Mouse (Mus musculus) cerebellum, adult (tissue): ENCODE measurements at regions not wholly inside any gene's neighbourhood (a gene's known extent, or its start where the extent isn't known, plus 50 kb on each side); places are given as distances from the start of the nearest gene placed in this dataset.

Experiments used
- ATAC-seq: cut with Nextera tagmentation; 2 replicates; pipeline ENCODE4 v1.9.2; 2017; ENCODE audit warnings: mild to moderate bottlenecking, moderate library complexity, mixed read lengths; ENCODE audit not compliant: insufficient number of reproducible peaks, low FRiP score, low TSS enrichment

DNA sequence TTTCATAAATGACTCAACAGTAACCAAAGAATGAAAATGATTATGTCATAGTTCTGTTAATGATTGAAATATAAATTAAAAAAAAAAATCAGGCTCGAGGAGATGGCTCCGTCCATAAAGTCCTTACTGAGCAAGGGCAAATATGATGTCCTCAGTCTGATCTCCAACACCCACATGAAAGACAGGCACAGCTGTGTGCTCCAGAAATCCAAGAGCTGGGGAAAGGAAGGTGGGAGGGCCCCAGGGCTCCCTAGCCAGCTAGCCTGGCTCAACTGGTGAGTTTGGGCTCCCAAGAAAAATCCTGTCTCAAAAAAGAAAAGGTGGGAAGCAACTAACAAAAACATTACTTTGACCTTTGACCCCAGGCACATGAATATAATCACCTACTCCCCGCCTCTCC, 194.5 kb downstream of the Sox4 start:
- no peak for ATAC-seq

DNA sequence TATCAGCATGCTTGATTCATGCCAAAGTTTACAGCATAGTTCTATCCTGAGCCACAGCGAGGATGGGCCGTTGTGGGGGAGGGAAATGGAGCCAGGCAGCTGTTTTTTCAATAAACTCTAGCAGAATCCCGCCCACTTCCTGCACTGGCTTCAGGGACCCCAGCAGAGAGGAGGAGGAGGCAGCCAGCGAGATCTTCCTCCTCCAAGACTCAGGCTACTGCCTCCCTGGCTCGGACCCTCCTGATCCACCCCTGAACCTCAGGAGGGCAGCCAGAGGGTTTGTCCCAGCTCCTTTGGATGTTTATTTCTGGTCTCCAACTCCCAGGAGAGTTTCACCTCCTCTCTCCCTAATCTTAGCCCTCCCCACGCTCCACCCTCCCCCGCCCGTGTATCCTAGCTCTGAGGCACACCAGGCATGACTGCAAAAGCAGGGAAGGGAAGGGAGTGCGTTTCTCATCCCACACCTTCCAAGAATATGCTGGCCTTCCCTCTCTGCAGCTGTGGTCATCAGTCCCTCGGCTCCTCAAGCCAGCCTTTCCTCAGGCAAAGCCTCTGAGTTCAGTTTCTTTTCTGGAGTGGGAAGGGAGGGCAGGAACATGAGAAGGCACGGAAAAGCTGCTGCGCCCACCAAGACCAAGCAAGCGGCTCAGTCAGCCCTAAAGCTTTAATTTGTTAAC, 195.5 kb downstream of the Sox4 start:
- no peak for ATAC-seq

DNA sequence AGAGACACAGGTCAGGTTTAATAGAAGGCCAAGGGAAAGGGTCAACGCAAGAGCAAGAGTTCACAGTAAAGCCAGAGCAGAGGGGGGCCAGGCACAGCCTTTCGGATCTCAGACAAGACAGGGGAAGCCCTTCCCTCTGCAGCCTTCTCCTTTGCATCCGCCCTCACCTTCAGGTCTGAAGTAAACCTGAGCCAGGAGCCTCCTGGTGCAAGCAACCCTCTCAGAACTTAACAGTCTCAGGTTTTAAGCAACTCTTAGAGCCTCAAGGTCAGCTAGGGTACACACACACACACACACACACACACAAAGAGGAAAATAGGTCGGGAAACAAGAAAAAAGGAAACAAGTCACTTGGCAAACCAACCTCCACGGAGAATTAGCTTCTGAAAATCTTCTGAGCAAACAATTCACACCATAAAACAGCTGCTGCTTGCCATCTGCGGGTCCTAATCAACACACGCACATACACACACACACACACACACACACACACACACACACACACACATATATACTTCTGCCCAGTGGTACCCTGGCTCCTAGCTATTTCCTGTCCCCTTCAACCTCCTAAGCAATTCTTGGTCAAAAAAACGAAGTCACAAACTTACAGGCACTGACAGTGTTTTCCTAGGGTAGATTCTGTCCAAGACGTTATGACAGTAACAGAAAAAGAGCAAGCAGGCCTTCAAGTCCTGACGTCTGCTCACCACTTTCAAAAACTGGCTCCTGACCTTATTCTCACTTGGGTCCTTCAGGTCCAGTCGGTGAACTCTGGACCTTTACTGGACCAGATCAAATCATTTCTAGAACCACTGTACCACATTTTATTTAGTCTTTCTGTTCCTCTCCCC, 196.4 kb downstream of the Sox4 start:
- no peak for ATAC-seq

DNA sequence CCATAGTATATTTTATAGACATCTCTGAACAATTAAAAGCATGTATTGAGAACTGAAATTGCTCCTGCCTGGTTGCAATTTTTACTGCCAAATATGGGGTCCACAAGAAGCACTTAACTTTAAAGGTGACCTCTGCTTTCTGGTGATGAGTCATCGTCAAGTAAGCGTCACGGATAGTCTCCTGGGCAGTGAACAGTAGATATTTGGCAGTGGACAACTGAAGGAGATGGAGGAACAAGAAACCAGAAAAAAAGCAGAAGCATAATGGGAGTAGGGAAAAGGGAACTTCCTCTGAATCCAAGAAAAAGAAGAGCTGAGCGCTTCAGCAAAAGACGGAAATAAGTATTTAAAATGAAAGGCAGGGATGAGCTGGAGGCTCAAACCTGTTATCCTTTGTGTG, 199.3 kb downstream of the Sox4 start:
- ATAC-seq, result no peak

DNA sequence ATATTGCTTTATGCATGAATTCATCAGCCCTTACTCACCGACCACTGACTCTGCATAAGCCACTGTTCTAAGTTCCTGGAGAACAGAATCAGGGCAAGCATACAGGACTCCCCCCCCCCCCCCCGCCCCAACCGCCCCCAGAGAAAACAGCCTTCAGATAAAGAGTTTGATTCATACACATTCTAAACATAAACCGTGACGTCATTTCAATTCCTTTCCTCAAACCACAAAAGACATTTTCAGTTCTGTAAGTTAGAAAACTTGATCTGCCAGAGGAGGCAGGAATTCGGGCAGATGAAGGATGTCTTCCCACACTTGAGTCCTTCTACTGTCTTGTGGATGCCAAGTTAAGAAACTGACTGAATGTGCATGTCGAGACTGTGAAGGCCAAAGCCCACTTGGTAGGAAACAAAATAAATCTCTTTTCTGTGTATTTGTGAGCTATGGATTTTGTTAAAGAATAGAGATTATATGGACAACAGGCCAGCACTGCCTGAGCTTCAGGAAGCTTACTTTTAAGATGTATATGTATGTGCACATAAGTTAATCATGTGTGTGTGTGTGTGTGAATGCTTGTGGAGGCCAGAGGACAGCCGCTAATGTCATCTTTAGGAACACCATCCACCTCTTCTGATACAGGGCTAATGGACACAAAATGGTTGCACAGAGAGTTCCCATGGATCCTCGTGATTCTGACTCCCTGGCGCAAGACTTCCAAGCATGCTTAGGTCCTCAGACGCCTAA, 202.4 kb downstream of the Sox4 start:
- no peak for ATAC-seq

DNA sequence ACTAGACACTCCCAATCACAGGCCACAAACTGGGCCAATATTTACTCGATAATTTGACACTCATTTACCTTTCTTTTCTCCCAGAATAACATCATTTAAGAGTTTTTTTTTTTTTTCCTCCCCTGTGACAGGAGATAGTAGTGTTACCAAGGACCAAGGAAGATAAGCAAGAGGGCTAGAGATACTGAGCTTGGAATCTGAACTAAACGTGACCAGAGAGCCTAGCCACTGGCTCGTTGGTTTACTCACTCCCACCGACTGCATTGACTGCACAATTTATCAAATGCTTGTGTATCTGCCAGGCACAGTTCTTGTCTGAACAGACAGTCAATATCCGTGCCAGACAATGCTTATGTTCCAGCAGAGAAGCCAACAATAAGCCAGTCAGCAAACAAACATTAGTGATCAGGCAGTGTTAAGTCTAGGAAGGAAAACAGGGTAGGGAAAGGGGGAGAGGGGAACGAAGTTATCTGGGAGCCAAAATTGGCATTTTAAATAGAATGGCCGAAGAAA, 213.3 kb downstream of the Sox4 start:
- no peak for ATAC-seq

DNA sequence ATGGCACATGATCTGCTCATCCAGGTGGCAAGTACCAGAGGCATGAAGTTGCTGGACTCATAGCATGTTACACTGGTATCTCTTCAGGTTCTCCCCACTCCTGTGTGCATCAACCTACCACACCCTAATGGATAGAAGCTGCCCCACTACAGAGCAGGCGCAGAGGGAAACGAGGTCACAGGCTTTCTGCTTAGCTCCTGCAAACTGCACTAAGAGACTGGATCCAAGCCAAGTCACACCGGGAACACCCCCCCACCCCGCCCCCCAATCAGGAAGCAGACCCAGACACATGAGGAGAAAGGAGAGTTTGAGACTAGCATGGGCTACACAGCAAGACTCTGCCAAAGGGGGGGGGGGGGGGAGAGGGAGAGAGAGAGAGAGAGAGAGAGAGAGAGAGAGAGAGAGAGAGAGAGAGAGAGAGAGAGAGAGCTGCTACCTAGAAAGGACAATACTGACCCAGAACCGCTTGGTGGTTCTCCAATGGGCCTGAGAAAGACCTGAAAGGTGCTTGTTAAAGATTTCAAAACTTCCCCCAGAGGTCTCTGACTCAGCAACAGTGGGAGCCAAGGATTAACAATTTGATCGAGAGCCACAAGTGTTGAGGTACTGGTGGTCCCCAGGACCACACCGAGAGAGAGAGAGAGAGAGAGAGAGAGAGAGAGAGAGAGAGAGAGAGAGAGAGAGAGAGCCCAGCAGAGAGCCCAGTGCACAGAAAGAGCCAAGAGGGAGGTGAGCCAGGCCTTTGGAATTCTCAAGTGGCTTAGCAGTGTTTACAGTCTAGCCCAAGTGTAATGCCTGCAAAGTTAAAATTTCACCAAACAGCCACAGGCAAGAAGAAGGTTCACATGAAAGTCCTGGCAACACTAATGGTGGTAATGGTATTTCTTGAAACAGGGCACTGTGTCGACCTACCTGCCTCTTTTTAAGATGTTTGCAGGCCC, 215.1 kb downstream of the Sox4 start:
- no peak for ATAC-seq

DNA sequence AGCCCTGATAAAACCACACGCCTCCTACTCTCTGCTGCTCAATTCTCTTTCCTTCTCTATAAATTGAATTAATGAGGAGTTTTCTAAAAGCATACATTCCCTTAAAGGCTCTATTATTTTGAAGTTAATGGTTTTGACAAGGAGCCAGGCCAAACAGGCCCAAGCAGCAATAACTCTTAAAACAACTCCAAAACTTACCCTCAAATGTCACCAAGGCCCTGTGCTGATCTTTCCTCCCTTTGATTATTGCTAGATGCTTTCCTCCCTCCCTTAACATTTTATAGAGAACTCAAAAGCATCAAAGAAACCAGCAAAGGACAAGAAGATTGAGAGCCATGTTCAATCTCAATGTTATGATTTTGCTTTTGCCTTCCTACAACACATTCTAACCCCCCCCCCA, 221.0 kb downstream of the Sox4 start:
- no peak for ATAC-seq

DNA sequence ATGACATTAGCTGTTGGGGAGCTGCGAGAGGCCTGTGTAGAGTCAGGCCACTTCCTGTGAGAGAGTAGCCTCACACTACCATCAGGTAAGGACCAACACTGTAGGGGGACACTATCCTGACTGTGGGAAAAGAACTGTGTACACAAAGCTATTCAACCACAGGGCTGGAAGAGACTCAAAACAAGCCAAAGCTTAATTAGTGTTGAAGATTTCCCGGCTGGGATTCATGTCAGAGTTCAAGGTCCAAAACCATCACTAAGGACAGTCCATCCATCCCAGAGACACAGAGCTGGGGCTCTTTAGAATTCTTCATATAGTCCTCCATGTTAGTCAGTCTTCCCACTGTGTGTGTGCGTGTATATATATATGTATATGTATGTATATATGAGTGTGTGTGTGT, 221.5 kb downstream of the Sox4 start:
- ATAC-seq, result no peak

DNA sequence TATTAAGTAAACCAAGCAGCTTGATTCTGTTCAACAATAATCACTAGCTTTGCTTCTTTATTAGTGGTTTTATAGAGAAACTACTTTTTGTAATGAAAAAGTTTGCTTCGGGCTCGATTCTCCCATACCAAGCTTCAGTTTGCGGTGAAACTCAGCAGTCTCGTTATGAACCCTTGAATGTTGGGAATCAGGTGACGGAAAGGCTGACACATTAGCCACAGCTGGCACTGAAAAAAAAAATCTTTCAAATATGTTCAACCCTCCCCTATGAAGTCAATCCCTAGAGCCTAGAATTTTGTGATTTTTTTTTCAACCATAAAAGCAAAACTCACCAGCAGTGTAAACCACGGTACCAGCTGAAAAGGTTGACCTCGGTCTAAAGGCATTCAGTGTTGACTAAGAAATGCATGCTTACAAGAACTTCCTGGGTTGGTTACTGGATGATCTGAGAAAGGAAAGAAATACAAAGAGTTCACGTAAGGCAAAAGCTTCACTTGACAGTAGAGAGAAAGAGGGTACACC, 223.4 kb downstream of the Sox4 start:
- ATAC-seq, result no peak

DNA sequence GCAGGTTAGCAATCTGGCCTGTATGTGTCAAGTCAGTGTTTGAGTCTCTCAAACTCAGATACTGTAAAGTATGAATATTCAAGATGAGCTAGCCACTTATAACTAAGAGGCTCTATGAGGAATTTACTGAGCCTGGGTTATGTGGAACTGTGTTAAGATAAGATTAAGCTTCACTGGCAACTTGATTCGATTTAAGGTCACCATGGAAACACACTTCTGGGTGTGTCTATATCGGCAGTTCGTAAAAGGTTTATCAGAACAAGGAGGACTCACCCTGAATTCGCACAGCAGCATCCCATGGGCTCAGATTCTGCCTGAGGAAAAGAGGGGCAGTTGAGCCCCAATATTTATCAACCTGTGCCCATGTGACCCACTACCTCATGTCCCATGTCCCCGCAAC, 224.7 kb downstream of the Sox4 start:
- no peak for ATAC-seq

DNA sequence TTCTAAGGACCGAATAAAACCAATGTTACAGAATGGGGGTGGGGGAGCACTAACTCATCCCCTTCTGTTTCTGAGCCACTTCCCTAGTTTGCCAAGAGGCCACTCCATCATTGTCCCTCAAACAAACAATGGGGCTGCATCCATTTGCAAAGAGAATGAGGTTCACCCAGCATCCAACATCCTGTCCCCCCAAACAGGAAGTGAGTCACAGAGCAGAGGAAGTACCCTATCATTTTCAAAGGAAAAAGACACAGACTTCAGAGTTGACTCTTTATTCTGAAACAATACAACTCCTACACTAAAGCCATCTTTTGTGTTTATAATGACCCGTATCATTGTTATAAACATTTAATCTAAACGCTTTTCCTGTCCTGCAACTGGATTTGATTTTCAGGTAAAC, 229.2 kb downstream of the Sox4 start:
- no peak for ATAC-seq

DNA sequence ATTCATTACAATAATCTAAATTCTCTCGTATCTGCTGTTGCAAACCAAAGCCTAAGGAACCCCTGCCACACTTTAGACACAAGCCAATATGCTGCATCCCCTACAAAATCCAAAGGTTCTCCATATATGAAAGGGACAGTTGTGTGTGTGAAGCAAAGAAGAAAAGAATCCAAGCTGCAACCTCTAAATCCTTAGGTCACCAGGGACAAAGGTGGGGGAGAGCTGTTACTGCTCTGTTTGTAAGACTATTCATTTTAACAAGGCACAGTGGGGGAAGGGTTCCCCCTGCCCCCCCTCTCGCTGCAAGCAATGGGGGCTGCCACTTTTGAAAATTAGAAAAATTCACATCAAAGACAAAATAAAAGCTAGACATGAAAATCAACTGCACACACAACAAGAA, 231.4 kb downstream of the Sox4 start:
- ATAC-seq, result no peak

DNA sequence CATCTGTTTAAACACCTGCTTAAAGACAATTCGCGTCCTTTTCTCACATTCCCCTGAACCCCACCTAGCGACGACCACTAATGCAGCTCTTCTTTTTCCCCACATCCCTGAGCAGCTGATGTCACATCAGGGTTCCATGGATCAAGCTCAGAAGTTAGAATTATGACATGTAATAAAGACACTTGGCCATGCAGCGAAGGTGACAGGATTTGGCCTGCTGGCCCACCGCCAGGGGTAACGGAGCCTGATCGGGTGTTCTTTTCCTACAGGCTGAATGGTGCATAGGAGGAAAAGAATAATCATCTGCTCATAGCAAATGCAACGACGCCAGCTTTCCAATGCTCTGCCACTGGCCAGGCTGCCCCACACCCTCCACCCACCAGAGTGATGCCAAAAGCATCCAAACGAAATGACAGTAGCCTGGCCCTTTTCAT, 231.9 kb downstream of the Sox4 start:
- no peak; the same call in 1 of the 2 replicates for ATAC-seq

DNA sequence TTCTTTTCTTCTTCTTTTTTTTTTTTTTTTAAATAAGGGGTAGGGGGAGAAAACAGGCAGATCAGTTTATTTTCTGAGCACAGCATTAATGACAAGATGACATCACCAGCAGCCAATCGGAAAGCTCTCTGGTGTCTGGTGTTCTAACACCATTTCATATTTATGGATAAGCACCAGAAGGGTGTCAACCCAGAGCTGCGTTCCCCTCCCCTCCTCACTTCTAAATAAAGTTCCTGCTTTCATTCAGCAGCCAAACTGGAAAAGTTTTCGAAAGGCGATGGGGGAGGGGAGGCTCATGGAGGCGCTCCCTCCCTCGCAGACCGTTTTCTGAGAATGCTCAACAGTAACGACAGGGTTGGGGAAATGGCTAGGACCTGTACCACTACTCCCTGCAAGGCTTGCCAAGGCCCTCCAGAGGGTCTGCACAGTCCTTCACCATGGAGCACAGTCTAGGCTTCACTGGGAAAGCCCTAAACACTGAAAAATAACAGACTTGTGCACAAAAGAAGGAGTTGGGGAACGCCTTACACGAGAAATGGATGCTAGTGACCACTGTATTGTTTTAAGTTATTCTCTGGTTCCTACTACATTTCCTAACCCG, 232.8 kb downstream of the Sox4 start:
- no peak for ATAC-seq

DNA sequence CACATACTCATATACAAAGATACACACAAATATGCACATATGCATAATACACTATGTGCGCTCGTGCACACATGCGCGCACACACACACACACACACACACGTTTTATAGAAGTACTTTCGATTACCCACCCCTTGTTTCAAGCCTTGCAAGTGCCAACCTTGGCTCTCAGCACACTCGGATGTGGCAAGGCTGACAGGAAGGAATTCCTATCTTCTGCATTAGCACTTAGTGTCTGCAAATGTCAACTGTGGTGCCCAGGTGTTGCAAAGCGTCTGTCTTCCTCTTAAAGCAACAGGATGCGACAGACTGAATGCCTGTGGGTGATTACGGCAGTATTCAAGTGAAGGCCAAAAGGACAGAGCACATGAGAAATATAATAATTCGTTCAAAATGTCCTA, 233.3 kb downstream of the Sox4 start:
- no peak for ATAC-seq

DNA sequence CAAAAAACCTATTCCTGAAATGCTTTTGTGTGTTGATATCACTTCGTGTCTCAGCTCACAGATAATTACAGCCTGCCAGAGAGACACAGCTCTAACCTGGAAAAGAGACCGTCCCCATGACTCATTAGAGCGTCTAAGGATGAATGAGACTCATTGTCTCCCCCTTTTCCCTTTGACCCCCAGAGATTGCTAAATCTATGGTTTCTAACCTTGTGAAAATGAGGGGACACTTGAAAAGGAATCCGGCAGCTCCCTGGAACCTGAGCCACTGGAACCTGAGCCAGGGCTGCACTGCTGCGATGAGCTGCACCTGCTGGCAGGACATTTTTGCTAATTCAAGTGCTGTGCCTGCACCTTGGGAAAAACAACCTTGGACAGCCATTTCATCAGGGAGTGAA, 234.6 kb downstream of the Sox4 start:
- ATAC-seq, result no peak

DNA sequence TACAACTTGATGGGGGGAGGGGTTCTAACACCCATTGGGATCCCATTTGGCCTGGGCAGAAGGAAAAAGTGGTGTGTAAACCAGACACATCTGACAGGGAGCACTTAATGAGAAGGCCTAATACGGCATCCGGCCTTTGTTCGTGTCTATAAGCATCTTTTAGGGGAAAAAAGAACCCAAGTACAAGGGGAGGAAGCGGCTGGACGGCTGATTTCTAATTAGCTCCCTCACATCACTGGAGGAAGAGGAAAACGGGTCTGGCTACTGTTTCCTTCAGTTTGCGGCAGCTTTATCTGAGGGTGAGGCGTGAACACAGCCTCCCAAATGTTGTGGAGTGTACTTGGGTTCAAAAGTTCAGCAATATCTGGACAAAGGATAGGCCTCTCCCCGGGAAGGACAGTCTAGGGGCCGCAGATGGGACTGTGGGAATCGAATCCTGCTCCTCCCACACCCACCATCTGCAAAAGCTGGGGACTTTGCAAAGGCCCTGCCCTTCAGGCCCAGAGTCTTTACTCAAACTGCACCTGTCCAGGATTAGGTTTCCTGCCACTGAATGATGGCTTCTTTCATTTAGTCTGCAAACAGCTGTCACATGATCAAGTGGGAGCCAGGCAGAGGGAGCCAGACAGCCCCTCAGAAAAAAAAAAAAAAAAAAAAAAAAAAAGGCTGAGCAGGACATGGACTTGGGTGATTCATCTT, 235.2 kb downstream of the Sox4 start:
- no peak for ATAC-seq

DNA sequence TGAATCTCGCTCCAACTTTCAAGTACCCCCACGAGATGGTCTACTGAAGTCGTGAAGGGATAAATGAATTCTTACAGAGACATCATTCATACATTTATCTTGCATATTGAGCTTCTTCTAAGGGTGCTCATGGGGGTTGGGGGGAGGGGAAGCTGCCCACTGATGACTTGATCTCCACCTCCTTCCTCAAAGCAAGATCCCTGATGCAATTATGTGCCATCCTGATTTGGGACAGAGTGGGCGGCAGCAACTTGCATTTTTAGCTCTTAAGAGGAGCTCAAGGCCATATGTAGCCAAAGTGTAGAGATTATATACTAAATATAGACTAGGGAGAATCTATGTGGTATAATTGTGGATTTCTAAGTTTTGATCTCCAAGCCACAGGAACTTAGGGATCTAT, 236.1 kb downstream of the Sox4 start:
- ATAC-seq, result no peak
